Mouse (Mus musculus) spleen, postnatal 4 days (tissue): ENCODE data around the gene Ckap4.
"Not testable (repeated sequence)": the region's sequence is repeated elsewhere in the genome, so short reads cannot be mapped to it uniquely, and the experiment has no call there.

Experiments used
- DNase-seq, 2 experiments: peaks; one replicate each; pipeline ENCODE4 v3.0.0; 2022; ENCODE audit warnings: low spot score in 2 of 2

Ckap4 gene

DNA sequence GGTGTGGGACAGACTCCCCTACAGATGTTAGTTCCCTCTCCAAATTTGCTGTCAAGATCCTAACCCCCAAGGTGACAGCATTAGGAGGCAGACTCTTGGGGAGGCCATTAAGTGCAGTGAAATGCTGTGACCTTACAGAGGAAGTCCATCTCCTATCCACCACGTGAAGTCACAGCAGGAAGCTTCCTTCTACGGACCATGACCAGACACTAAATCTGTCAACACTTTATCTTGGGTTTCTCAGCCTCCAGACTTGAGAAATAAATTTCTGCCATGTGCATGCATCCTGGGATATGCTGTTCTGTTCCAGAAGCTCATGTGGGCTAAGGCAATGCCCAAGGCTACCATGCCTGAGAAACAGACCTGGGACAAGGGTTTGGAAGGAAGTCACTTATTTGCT is 35.0 kb downstream of the Ckap4 start:
- DNase-seq: no peak

DNA sequence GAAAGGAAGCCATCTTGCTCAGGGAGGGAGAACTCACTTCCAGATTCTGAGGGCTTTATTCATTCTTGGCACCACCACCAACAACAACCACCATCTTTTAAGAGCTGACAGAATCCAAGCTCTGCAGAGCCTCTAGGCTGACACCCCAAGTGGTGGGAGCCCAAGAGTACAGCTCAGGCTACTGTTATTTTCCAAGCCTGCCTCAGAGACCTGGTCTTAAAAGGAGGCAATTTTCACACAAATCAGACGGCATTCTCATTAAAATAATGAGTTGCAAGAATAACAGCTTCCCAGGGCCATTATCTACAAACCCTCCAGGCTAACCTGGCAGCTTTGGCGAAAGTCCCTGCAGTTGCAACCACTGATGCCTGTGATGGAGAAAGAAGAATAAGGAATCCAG is 37.1 kb downstream of the Ckap4 start:
- no peak for DNase-seq

DNA sequence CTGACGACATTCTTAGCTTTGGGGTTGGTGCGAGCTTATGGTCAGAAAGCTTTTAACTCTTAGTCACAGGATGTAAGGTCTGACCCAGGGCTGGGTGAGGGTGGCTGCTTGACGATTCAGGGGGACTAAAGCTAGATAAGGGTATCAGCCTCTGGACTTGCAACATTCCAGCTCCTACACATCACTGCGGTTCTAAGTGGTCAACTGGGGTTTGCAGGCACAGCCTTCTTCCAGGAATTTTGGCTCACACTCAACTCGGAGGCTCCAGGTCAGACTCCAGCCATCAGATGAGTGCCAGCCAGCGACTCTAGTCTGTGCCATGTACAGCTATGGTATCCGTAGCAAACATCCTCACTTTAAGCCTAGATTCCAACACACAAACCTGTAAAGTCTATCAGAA is 39.4 kb downstream of the Ckap4 start:
- no peak for DNase-seq

DNA sequence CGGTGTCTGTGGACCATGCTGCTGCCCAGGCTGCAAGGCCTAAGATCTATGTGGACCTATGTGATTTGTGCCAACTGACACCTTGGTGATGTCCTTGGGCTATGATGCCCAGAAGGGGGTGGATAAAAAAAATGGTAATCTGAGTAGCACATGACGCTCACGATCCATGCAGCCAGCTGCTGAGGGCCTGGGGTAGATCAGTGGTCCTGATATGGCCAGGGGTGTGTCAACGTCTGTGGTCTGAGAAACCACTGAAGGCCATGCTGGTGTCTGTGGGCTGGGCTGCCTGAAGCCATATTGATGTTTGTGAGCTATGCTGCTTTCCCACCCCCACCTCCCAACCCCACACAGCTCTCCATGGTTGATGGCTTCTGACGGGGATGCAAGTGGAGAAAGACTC is 43.7 kb downstream of the Ckap4 start:
- no peak for DNase-seq

DNA sequence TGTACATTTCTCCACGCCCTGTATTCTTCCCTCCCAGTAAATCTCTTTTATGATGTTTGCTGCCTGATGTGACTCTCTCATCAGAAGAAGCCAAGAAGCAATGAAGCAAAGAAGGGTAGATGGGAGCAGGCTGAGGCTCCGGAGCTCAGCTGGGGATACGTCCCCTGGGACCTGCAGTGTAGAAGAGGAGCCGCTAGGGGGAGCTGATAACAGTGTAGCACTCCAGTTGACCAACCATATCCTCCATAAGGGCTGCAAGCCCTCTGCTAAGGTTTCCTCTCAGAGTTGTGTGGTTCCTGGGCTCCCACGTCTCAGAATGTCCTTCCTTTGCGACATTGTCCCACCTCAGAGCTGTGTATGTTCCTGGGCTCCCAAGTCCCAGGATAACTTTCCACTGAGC is 45.5 kb downstream of the Ckap4 start:
- peak; percentile 65 to 87 for DNase-seq

DNA sequence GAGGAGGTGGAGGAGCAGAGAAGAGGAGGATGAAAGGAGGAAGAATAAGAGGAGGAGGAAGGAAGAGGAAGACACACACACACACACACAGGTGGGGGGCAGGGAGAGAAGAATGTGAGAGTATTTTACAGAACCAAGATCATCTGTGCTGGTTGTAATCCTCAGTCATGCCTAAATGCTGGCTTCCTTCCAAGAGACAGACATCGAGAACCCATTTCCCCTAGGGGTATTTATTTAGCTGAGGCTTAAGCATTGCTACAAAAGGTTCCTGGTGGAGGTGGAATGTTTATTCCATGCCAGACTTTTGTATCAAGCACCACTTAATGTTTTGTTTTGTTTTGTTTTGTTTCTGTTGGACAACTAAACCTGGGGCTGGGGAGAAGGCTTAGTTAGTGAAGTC is 49.2 kb downstream of the Ckap4 start:
- no peak for DNase-seq

DNA sequence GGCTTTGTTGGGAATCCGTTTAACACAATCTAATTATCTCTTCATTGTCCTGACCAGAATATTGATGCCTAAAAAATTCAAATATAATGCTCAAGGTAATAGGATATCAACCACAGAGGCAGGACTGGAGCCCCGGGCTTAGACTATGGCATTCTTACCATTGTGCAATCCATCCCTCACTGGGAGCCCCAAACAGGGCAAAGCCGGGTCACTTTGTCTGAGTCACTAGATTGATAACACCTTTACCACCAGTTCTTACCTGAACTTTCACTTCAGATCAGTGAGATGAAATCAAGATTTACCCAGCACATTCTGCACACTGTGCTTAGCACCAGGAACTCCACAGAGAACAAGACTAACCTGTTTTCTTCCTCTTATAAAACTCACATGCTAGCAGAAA is 50.3 kb downstream of the Ckap4 start:
- no peak for DNase-seq

DNA sequence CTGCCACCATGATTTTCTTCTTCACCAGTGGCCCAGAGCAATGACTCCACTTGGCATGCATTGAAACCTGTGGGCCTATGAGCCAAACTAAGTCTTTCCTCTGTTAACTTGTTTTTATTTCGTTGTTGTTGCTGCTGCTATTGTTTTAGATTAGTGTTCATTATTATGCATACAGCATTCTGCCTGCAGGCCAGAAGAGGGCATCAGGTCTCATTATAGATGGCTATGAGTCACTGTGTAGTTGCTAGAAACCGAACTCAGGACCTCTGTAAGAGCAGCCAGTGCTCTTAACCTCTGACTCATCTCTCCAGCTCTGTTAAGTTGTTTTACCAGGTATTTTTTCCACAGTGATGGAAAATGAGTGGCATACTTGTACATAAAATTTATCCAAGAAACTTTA is 50.8 kb downstream of the Ckap4 start:
- no peak for DNase-seq

DNA sequence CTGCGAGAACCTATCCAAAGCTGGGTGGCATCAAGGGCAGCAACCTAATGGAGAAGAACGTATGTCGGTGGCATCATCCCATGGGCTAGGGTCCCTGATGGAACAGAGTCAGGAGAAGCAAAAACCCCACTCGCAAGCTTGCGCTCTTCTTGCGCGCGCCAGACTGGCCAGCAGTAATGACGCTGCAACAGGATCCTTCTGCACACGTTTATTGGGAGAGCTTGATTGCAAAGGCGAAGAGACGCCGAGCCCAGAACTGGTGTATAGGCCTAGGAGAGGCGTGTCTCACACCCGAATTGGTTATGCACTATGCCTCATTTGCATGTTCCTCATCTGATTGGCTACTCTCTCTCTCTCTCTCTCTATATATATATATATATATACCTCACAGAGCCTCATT is 51.4 kb downstream of the Ckap4 start:
- DNase-seq: not testable (repeated sequence)

DNA sequence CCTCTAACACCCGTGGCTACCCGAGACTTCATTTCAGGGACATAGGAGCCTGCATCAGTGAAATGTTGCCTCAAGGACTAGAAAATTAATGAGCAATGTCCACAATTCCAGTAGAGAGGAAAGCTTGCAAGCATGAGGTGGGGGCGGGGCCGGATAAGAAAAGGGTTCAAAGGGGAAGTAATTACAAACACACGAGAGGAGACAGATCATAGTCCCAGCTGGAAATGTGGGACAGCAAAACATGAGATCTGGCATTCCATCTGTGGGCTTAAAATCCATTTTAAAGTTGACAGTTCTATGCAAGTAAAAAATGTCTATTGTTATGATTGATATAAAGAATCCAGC is 52.6 kb downstream of the Ckap4 start:
- DNase-seq: no peak

DNA sequence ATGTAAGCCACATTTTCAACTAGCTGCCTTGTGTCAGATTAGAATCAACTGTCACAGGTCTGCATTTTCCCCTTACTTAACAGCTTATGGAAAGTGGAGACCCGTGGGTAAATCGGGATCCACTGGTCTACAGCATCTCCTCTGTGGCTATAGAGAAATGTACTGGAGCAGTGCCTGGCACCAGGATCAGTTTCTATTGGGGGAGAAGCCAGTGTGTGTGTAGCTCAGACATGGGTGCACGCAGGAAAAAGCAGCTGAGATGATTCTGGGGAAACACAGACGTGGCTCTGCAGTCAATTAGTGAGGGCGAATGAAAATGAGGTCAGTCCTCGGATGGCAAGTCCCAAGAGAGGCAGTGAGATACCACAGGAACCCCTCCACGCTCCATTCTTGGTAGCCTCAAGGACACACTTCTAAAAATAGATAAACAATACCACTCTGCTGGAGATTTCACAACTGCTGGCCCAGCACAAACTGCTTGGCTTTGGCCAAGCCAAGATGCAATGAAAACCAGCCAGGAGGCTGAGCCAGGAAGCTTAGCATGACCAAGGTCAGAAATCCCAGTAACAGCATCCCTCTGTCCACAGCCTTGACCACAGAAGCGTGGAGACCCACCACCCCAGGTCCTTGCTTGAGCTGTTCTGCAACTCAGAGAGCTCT is 53.1 kb downstream of the Ckap4 start:
- DNase-seq: no peak

DNA sequence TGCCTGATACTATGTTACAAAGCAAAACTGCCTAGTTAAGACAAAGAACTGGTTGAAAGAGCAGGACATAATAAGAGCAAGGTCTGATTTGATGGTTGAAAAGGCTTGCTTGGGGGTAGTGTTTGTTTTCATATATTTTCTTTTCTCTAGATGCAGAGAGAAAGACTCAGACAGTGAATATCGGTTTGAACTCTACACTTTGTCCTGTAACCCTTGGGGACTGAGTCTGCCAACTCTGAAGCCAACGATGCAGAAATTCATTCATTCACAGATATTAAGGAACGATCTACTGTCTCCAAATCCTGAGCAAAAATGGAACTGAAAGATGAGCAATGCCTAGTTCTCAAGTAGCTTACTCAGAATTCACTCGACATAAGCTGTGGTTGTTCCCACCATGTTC is 53.7 kb downstream of the Ckap4 start:
- no peak for DNase-seq

DNA sequence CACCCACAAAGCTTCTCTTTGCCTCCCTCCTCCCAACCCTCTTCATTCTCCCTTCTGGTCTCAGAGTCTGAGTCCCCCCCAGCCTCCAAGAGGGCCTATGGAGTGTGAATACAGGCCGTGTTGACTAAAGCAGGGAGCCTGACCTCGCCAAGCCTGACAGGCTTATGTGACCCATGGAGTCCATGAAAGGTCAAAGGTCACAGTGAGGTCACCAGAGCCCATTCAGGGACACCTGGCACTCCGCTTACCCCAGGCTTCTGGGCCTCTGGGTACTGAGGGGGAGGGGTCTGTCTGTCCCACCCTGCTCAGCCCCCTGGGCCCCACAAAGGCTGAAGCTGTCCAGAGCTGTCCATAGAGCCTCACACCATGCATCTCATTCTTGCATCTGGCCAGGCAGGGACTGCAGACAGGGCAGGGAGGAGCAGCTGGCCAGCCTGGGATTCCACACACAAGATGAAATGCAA is 56.2 kb downstream of the Ckap4 start:
- no peak for DNase-seq

DNA sequence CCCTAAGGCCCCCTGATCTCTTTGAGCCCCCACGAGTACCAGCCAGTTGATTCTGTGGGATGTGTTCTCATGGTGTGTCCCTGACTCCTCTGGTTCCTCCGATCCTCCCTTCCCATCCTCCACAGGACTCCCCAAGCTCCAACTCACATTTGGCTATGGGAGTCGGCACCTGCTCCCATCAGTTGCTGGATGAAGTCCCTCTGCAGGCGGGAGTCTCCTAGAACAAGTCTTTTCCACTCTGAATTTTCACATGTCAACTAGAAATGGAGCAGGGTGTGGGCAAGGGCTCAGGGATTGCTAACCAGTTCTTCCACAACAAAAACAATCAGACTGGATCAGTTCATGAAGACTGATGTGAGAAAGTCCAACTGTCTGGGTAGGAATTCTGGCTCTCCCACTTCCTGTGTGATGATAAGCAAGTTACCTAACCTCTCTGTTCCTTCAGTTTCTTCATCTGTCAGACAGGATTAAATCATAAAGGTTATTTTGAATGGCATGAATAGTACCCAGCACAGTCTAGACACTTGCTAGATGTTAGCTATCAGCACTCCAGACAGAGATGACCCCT is 56.7 kb downstream of the Ckap4 start:
- no peak for DNase-seq
